Mouse (Mus musculus): ENCODE results near the gene 9130230L23Rik.

DNA sequence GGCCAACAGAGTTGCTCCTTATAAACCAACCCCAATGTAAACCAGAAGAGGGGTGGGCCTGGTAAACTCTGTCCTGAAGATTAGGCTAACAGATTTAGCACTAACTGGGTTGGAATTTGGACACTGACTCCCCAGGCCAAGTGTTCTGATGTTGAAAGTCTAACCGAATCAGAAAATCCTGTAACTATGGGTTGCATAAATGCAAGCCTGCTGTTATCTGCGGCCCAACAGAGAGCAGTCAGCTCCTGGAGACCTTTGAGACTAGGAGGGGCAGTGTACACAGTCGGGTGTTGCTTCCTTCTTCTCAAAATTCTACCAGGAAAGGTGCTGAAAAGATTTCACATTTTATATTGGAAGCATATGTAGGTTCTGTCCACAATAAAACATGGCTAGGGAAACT, 39.8 kb upstream of the 9130230L23Rik start:
- no peak for TF ChIP-seq POLR2A (IDR thresholded peaks at IDR 0.05; ENCODE audit: insufficient read depth, low read depth, low read length)
- TF ChIP-seq CTCF (IDR thresholded peaks at IDR 0.05; ENCODE audit: insufficient read depth, low read depth, low read length): no peak
